Mouse (Mus musculus): ENCODE measurements around the gene Dcst2.

Gene Dcst2

DNA sequence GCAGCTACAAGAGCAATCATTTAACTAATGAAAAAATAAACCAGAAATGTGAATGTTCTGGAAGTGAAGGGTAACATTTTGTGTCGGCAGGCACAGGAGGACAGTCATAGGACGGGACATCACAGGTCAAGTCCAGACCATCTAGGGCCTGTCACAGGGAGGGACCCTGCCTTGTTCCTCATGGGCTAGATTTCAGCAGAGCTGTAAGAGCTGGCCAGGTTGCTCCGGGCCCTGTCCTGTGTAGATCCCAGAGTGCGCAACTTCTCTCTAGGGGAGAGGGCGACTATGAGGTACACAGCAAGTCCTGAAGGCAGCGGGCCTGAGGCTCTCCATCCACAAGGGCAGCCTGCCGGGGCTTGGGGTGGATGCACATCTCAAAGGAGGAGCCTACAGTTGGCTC is at the start of gene Dcst2:
Gene Dcst2, plus strand, starts transcription at position 301 of the 400 bp plus-strand sequence.
- DNase-seq, result no peak

DNA sequence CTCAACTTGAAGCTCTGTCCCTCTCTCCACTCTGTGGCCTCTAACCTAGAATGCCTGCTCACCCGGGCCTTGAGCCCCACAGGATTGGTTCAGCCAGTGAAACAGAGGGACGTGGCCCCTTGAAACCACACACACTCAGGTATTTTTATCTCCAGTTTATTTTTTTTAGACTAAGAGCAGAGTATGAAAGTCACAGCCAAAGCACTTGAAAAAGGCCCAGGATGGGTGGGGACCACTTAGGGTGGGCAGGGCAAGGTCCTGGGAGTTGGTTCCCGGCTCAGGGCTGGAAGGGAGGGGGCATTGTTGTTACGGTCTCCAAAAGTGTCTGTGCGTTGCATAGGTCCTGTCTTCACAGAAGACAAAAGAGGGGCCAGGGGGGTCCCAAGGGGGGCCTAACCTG is 47.4 kb upstream of the Dcst2 start:
- DNase-seq, result no peak

DNA sequence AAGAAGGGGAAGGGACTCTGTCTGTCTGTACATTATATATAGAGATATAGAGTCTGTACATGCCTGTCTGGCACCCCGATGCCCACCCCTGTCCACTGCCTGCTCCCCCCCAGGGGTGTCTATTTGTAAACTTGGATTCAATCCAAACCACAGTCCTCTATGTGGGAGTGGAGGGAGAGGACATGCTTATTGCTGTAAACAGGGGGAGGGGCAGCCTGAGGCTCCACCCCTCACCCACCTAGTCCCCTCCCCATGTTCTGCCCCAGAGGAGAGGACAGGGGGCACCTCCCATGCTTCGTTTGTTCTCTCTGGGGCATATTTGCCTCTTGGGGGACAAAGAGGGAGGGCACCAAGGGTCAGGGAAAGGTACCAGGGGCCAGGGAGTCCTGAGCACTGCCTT is 47.0 kb upstream of the Dcst2 start:
- no peak for DNase-seq

DNA sequence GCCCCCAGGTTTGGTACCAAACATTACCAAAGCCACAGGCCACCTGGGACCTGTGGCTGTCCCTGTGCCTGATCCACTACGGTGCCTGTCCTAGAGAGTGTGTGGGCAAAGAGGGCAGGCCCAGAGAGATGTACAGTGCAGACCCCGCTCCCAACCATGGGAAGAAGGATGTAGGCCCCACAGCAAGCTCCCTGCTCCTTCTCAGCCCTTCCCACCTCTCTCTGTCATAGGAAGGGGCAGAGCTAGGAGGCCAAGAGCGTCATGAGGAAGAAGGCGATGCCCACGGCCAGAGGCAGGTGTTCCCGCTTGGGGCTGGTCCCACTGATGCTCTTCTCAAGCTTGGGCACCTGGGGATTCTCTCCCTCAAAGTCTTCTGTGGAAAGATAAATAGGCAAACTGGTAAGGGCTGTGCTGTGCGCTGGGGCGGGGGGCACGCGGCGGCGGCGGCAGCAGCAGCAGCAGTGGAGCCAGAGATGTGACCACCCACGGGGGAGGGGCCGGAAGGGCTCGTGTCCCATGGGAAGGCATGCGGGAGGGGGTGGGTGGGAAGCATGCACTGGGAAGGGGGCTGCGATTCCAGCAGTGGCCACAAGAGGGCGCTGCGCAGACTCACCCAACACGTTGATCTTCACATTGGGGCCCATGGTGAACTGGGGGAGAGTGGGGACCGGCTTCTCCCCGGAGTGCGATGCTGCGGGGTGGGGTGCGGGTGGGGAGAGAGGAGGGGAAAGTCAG is 46.4 kb upstream of the Dcst2 start:
- peak; percentile 76 to 80 for DNase-seq

DNA sequence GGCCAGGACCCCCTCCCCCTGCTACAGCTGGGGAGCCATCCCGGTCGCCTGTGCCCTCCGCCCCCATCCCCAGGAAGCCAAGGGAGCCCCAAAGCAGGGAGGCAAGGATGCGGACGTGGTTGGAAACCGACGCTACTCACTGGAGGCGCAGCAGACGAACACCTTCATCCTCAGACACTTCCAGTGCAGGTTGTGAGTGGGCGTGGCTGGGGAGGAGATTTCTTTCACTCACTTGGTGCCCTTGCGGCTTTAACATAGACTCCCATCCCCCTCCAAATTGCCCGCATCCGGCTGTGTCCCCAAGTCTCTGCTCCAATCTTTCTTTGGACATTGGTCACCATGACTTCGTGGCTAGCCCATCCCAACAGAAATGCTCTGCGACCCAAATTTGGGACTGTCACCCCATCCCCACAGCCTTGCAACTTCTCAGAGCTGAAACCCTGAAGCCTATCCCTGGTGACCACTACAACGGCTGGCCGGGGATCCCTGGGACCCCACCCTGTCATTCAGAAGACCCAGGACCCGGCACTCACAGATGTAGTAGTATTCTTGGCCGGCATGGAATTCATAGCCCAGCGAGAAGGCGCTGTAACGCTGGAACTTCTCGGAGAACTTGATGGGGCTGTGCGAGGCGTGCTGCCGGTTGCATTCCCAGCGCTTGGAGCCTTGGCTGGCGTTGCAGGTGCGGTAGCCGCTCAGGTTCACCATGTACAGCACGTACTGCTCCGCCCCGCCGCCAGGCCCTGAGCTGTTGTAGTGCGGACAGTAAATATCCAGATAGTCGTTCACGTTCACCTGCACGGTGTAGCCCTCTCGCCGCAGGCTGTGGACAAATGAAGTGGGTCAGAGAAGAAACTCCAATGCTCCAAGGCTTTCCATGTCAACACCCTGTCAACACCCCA is 45.6 kb upstream of the Dcst2 start:
- no peak for DNase-seq

DNA sequence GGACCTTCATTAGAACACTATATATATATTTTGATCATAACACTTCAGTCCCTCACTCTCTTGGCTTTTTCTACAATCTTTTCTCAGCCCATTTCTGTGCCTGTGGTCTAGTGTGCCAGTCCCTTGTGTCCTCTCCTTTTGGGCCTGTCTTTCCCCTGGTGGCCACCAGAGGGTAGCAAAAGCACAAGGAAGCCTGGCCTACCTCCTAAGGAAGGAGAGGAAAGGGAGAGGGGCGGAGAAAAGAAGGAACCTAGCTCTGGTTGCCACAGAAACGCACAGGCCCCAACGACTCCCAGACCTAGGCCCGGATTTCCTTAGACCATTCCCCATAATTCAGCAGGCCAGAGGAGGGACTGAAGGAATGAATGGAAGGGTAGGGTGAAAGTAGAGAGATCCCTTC is 44.9 kb upstream of the Dcst2 start:
- DNase-seq, result peak; percentile 86 to 90

DNA sequence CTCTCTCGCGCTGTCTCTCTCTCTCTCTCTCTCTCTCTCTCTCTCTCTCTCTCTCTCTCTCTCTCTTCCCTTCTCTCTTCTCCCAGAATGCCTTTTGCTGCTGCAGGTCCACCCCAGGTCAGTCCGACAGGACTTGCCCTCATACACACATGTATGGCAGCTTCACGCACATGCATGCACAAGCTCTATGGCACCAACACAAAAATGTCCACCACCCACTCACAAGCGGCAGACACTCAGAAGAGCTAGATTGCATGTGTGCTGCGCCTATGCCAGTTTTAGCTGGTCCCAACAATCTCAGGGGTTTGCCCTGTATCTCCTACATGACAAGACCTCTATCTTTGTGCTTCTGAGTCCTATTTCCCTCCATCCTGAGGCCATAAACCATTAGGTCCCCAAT is 44.5 kb upstream of the Dcst2 start:
- DNase-seq, result no peak

DNA sequence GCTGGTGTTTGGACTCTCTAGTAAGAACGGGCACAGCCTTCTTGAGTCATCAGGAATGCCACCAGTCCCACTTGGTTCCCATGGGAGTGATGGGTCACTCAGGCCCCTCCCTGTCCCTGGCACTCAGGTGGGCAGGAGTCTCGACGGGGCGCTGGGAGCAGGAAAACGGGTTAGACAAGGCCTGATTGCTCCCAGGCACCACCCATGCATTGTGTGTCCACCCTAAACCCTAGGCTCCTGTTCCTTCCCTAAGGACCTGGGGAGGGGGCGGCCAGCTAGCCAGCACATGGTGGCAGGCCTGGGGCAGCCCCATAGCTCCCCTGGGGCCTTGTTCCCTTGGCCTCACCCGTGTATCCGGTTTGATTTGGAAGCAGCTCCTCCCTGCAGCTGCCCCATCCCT is 43.5 kb upstream of the Dcst2 start:
- DNase-seq, result no peak

DNA sequence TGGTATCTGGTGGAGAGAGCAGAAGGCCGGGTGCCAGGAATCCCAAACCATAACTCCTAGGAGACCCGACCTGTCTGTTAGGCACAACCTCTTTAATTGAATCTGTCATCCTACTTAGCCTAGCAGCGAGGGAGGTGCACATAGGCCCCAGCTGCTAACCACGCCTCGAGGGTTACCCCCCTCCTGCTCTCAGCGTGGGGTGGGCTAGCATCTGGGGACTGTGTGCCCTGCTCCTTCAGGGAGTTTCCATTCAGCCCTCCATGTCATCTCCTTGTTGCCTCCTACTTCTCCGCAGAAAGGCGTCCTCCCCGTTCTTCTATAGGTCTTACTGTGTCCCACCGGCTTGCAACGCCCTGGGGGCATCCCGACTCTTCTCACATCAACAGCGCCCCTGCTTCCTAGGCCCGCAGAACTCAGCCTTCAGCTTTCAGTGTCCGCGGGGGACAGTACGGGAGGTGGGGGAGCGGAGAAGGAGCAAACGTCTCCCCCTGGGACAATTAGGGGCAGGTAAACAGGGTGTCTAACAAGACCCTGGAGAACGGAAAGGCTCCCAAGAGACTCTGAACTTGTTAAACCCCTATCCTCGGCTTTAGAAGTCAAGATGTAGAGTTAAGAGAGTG is 42.7 kb upstream of the Dcst2 start:
- no peak for DNase-seq

DNA sequence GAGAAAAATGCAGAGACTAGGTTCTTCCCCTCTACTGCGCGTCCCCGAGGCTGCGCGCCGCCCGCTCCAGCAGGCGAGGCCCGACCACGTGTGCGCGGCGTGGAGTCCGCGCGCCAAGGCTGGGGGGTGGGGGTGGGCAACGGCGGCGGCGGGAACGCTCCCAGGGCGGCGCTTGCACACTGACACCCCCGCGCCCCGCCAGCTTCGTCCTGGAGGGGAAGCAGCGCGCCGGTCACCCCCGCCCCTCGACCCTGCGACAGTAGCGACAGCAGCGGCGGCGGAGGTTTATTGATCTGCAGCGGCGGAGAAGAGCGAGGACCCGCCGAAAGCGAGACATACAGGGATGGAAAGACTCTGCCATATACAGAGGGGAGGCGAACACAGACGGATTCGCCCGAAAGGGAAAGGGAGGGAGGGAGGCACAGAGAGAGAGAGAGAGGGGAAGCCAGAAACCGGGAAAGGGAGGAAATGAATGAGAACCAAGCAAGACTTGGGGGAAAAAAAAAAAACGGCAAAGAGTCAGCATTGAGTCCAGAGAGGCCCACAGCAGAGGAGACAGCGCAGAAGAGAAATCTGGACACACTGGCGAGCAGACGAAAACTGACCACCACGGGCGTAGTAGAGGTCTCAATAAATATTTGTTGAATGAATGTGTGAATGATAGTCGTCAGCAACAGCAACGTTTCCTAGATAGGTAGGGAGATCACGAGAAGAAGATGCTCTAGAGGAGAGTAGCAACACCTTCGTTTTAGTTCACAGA is 42.0 kb upstream of the Dcst2 start:
- no peak for DNase-seq

DNA sequence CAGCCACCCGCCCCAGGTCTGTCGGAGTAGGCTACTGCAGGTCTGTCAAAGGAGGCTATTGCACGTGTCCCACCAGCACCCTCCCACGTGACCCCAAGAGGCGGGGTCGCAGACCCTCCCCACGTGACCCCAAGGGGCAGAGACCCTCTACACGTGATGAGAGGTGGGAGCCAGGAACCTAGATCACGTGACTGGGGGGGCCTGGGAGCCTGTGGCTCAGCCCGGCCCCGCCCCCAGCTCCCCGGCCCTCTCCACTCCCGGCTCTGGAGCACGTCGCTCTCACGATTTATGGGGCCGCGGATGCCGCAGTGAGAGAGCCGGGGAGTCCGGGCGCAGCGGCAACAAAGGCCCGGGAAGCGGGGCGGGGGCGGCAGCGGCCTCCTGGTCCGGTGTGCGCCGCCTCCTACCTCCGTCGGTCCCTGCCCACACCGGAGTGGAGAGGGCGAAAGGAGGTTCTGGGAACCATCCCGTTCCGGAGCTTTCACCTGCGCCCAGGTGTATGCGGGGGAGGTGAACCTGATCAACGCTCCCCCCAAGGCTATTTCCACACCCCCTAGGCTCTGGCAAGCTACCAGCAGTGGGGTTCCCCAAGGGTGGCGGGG is 41.1 kb upstream of the Dcst2 start:
- DNase-seq, result no peak

DNA sequence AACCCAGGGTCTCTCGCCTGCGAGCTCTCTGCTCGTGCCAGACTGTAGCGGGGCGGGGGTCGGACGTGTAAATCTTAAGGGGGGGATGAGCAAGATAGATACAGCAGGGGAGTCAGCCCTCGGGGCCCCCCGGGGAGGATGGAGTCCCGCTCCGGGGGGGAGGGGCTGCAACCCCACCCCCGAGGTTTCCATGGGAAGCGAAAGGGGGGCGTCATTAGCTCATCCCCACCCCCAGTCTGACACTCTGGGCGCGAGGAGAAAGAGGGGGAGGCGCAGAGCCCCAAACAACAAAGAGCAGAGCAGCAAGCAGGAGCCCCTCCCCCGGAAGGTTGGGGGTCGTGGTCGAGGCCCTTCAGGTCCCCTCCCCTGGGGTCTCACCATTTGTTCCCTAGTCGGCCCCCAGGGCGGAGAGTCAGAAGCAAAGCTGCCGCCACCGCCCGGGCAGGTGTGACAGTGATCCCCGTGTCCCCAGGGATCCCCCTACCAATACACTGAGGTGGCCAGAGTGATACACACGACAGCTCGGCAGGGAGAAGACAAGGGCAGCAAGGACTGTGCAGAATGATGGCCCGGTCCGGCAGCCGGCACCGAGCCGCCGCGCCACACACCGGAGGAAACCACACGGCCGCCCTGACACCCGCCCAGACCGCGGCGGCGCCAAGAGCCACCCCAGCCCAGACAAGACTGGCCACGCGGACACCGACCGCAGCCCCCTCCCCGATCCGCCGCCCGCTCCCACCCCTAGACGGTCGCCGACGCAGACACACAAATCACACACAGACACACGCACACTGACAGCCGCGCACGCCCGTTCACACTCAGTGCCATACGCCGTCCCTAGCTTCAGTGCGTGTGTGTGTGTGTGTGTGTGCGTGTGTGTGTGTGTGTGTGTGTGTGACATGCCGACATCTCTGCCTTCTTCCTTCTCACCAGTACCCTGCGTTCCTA is 40.3 kb upstream of the Dcst2 start:
- no peak for DNase-seq

DNA sequence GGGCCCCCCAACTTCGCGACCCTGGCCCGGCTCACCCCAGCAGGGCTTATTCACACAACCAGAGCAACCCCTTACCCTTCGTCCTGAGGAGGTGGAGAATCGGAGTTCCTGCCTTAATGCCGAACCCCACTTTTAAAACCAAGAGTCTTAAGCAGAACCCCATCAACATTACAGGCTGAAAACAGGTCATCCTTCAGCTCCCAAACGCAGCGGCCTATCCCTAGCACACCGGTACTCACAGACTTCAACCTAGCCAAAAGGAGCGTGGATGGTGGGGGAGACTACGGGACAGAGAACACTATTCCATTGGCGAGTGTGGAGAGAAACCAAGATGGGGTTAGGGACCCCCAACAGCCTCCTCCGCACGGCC is 39.7 kb upstream of the Dcst2 start:
- DNase-seq, result no peak

DNA sequence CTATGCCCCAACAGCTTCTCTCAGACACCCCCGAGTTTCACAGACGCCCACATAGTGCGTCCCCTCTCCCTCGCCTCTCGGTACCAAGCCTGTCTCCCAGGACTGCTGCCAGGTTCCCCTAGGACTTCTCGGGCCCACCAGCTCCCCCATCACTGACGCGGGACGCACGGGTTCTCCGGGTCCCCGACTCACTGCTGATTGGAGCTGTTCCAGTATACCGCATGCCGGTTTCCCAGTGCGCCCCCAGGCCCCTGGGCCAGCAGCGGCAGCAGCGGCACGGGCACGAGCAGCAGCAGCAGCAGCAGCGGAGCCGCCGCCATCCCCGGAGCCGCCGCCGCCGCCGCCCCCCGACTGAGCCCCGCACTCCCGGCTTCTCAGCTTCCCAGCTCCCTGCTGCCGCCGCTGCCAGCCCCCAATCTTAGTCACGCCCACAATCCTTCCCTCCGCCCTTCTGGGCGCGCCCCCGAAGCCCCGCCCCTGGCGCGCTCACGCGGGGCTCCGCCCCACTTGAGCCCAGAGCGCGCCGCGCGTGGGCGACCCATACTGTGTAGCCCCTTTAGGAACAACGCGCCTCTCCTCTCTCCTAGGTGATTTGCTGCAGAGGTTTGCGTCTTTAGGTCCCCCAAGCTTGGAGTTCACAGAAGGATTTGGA is 39.1 kb upstream of the Dcst2 start, which contains the start of gene Efna3:
Gene Efna3, minus strand, starts transcription at position 452 of the 652 bp plus-strand sequence.
- DNase-seq, result peak; percentile 45 to 52

DNA sequence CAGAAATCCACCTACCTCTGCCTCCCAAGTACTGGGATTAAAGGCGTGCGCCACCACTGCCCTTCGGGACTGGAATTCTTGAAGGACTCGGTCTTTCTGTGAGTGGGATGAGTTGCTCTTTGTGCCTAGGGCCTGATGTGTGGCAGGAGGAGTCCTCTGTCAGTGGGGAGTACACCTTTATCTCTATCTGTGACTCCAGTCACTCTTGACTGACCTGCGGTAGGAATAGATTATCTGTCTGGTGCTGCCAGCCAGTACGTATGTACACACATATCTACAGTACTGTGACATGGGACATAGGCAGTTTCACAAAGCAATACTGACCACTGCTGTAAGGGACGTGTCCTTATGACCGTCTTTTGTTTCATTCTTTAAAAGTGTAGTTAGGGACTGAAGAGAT is 35.9 kb upstream of the Dcst2 start:
- no peak for DNase-seq

DNA sequence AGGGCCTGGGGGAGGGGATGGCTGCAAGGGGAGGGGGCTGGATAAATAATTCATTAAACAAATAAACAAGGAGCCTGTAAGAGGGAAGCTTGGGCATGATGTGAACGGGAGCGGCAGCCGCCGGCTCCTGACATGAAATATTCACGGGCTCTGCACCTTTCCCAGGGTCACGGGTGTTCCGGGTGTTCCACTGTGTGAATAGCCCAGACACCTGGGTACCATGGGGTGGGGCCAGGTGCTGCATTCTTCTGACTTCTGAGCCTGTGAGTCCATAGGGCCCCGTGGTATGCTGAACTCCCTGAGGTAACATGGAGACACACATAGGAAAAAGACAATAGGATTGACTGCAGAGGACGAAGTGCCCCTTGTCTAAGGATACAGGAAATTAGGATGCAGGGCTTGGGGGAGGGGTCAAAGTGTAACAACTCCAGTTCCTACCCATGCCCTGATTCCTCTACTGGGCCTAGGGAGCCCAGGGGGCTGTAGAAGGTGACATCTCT is 34.4 kb upstream of the Dcst2 start:
- DNase-seq, result no peak

DNA sequence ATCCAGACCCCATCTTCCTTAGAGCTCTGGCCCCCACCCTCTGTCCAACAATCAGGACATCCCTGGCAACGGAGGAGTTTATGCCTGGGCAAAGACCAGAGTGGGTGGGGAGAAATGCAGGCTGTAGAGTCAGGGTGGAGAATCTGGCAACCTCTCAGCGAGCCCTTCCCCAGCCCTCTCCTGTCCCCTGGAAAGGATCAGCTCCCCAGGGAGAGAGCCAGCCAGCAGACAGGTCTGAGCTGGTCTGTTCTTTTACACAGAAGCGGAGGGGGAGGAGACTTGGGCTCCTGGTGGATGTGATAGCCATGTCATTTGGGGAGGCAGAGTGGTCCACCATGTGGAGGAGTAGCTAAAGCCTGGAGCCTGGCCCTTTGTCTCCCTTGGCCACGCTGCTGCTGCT is 33.2 kb upstream of the Dcst2 start:
- no peak for DNase-seq

DNA sequence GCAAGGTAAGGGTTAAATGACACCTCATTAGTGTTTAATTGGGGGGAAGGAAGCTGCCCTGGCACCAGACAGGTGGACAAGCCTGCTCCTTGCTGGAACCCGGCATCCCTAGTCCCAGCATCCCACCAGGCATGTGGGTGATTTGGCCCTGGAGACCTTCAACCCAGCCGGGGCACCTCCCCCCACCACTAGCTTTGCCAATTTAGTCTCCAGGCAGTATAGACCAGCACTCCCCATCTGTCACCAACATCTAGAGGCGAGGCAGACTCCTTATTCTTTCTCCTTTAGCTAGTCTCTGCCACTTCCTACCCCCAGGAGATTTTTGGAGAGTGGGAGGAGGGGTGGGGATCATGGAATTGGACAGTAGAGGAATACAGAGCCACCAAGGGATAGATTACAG is 31.4 kb upstream of the Dcst2 start:
- DNase-seq, result no peak

DNA sequence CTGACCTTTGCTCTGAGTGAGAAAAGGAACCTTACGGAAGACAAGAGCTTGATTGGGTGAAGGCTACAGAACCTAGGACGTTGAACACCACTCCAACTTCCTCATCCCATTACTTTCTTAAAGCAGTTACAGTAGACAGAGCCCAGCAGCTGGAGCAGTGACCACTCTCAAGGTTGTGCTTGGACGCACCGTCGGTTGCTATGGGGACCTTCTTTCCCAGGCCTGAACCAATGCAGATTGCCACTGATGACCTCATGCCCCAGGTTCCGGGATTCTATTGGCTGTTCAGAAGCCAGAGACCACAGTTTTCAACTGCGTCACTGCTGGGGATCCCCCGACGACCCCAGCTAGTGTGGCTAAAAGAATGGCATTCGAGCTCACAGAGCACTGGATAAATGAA is 30.8 kb upstream of the Dcst2 start:
- no peak for DNase-seq

DNA sequence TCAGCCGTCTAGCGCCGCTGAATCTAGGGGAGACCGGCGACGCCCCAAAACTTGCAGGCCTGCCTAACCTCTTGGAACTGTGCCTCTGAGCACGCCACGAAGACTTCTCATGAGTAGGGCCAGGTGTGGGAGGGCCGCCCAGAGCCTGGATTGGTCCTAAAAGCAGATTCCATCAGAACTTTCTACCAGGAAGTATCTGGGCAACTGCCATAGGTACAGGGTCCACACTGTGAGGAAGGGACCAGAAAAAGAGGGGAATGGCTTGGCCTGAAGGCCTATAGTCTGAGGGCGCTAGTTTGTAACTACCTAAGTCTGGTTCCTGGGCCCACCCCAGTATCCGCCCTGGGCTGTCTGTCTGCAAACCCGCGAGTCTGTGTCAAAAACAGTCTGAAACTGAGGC is 30.2 kb upstream of the Dcst2 start:
- no peak for DNase-seq

DNA sequence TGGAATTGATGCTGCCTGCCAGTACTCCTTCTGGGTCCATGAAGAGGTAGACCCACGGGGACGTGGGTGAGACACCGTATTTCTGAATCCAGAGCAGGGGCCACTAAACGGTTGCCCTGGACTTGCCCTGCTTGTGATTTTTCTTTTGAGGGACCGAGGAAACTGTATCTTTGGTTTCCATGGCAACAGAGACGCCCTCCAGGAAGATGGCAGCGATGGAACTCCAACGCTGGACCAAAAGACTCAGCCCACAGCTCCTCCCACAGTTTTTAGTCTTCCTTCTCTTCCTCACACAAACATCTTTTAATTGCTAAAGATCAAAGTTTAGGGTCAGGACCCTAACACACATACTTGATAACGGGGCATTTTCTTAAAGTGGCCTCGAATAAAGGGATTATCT is 29.8 kb upstream of the Dcst2 start:
- no peak for DNase-seq
